Mouse (Mus musculus) CH12.LX (cell line): ENCODE measurements around the gene Gas2l1.

ENCODE experiments used
- CHD2 ChIP-seq: IDR thresholded peaks from 2 replicates; pipeline ENCODE4 v1.6.1; 2011; ENCODE audit warnings: low read length, improper control_type of control experiment
- CTCF ChIP-seq, 2 experiments: IDR thresholded peaks in 1 of 2; conservative IDR thresholded peaks in 1 of 2; 2 replicates each; pipeline ENCODE4 v1.5.1; 2011 to 2012; ENCODE audit warnings: low read depth in 2 of 2, low read length in 2 of 2, improper control_type of control experiment in 1 of 2, inconsistent platforms in 1 of 2, mild to moderate bottlenecking in 1 of 2, moderate library complexity in 1 of 2
- EP300 ChIP-seq: IDR thresholded peaks from 2 replicates; pipeline ENCODE4 v1.6.1; 2011; ENCODE audit warnings: low read length, improper control_type of control experiment
- JUN ChIP-seq: IDR thresholded peaks from 2 replicates; pipeline ENCODE4 v1.6.1; 2011; ENCODE audit warnings: low read depth, mild to moderate bottlenecking, low read length, improper control_type of control experiment, moderate library complexity; ENCODE audit not compliant: insufficient read depth
- MAFK ChIP-seq: IDR thresholded peaks from 2 replicates; pipeline ENCODE4 v1.6.1; 2011; ENCODE audit warnings: low read length, improper control_type of control experiment; ENCODE audit not compliant: insufficient replicate concordance
- MAX ChIP-seq: IDR thresholded peaks from 2 replicates; pipeline ENCODE4 v1.6.1; 2011; ENCODE audit warnings: low read length, improper control_type of control experiment
- MAZ ChIP-seq: IDR thresholded peaks from 2 replicates; pipeline ENCODE4 v1.6.1; 2012; ENCODE audit warnings: low read depth, mild to moderate bottlenecking, inconsistent platforms, low read length, improper control_type of control experiment, moderate library complexity
- MXI1 ChIP-seq: IDR thresholded peaks from 2 replicates; pipeline ENCODE4 v1.6.1; 2011; ENCODE audit warnings: mild to moderate bottlenecking, low read depth, low read length, improper control_type of control experiment
- POLR2A ChIP-seq: IDR thresholded peaks from 2 replicates; pipeline ENCODE4 v1.6.1; 2011; ENCODE audit warnings: low read depth, mild to moderate bottlenecking, improper control_type of control experiment, low read length
- RAD21 ChIP-seq: IDR thresholded peaks from 2 replicates; pipeline ENCODE4 v1.6.1; 2011; ENCODE audit warnings: low read depth, mild to moderate bottlenecking, low read length, improper control_type of control experiment, moderate library complexity
- USF1 ChIP-seq: IDR thresholded peaks from 2 replicates; pipeline ENCODE4 v1.6.1; 2014; ENCODE audit warnings: low read depth, mild to moderate bottlenecking, inconsistent platforms, low read length, improper control_type of control experiment
- ZC3H11A ChIP-seq: IDR thresholded peaks from 2 replicates; pipeline ENCODE4 v1.6.1; 2012; ENCODE audit warnings: low read depth, mild to moderate bottlenecking, inconsistent platforms, low read length, improper control_type of control experiment

DNA sequence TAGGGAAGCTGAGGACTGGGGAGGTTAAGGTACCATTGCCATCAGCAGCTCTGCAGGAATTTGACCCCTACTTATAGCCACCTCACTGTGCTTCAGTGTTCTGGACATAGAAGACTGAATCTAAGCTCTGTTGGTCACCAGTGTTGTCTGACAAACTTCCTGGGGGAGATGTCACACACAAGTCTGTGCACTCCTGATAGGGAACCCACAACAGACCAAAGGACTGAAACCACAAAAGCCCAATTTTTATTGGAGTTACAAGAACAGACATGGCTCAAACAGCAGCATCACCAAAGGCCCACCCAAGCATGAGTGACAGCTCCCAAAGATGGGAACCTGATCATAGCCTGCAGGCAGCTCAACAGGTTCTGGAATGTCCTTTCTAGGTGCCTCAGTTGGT is 1.9 kb upstream of the Gas2l1 start:
- TF ChIP-seq CHD2: no peak
- TF ChIP-seq JUN: no peak
- no peak for TF ChIP-seq MAFK
- no peak for TF ChIP-seq USF1
- TF ChIP-seq MAZ: no peak
- no peak for TF ChIP-seq MXI1
- no peak for TF ChIP-seq RAD21
- no peak for TF ChIP-seq CTCF (conservative IDR thresholded peaks at IDR 0.05 in 1 of 2, IDR thresholded peaks at IDR 0.05 in 1 of 2; ENCODE audit: low read depth in 2 of 2, low read length in 2 of 2)
- no peak for TF ChIP-seq POLR2A
- no peak for TF ChIP-seq MAX
- TF ChIP-seq EP300: no peak
- no peak for TF ChIP-seq ZC3H11A
